Comparison of ENCODE assay signal across 8 mouse cellular contexts in the genomic region with DNA sequence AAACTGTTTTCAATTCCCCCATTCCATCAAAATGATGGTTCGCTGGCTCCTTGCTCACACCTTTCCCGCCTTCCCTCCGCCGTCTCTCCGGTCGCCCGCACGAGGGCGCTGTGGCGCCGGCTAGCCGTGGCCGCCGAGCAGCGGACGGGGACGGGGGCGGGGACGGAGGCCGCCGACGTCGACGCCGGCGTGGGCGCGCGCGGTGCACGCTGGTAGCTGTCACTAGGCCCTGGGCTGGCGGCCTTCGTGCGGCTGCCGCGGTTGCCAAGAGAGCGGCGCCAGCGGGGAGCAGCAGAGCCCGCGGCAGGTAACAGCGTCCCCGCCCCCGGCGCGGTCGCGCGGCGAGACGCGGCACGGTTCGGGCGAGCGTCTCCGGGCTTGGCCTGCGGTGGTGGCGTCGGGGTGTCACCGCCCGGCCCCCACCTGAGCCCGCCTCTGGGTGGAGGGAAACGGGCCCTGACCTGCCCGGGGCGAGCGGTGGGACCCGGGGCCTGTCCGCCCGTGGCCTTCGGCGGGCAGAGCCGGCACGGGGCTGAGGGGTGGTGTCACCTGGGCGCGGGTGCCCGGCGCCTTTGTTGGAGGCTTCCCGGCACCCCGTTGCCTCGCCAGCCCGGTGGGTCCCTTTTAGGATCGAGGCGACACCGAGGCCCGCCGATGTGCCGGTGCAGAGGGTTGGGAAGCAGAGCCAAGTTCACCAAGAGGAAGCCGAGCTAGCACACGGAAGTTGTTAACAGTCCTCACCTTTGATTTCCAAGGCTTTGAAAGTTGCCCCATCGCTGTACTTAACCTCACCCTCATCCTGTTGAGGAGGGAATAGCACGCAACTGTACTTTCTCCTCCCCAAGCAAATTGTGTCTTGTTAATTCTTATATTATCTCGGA. TPM values are rescaled to one million over a fixed set of nuclear protein-coding genes. Genes with fewer than 3 reads are reported as not detected.
DNase-seq lines count a peak whose midpoint lies in the region; ATAC-seq and TF ChIP-seq lines count a peak whose summit lies in the region.

Gene Dop1a (plus strand): TSS at position 165 of the 881 bp plus-strand sequence.

- peak within 1 kb of the TSS; percentile 73 for H3K9ac ChIP-seq in MEL (ENCODE audit: control insufficient read depth, low read depth, low read length, poor library complexity, severe bottlenecking)
- peak within 1 kb of the TSS; percentile 89 for H3K9ac ChIP-seq in forebrain, postnatal 0 days

- no peaks in the 10 kb centered on the region for H3K27me3 ChIP-seq in MEL (ENCODE audit: control insufficient read depth in 1 of 2, insufficient read depth in 2 of 2, low read length in 2 of 2)
- H3K27me3 ChIP-seq in cerebellum, adult 2 months (ENCODE audit: control insufficient read depth, insufficient read depth, low read length), result no peaks in the 10 kb centered on the region
- no peaks in the 10 kb centered on the region for H3K27me3 ChIP-seq in forebrain, postnatal 0 days (ENCODE audit: insufficient read depth, low read length)

- peak; percentile 53 to 96 (median 96); a peak in 5 of 6 replicates for TF ChIP-seq CTCF in MEL (IDR thresholded peaks at IDR 0.05 in 2 of 3, conservative IDR thresholded peaks at IDR 0.05 in 1 of 3; ENCODE audit: control insufficient read depth in 1 of 3, insufficient read depth in 1 of 3, low read depth in 2 of 3, low read length in 3 of 3, poor library complexity in 1 of 3, severe bottlenecking in 1 of 3)
- TF ChIP-seq CTCF in cerebellum, adult 2 months (IDR thresholded peaks at IDR 0.05; ENCODE audit: borderline replicate concordance, insufficient read depth, low read depth, low read length), result peak; percentile 71
- peak; percentile 89 for TF ChIP-seq CTCF in forebrain, postnatal 0 days (IDR thresholded peaks at IDR 0.05; ENCODE audit: low read depth)

- DNase-seq in MEL (ENCODE audit: low read depth, low spot score), result peak; percentile 92
- peak; percentile 93 for DNase-seq in cerebellum, adult 2 months
- peak; percentile 95 for DNase-seq in forebrain, postnatal 0 days
- DNase-seq in heart, postnatal 4 days, result peak; percentile 95
- peak; percentile 93 to 96 for DNase-seq in layer of hippocampus, postnatal 10 days (ENCODE audit: low spot score in 2 of 2)
- DNase-seq in lung, postnatal 10 days, result peak; percentile 92
- DNase-seq in ovary, postnatal 36 days (ENCODE audit: low spot score), result peak; percentile 94
- DNase-seq in thymus, postnatal 25 days, result peak; percentile 91

- TF ChIP-seq POLR2A in MEL (IDR thresholded peaks at IDR 0.05; ENCODE audit: control insufficient read depth in 1 of 2, insufficient read depth in 1 of 2, low read depth in 1 of 2, low read length in 2 of 2, poor library complexity in 1 of 2), result peak; percentile 74 to 89; a peak in 3 of 4 replicates
- TF ChIP-seq POLR2A in cerebellum, adult 2 months (IDR thresholded peaks at IDR 0.05; ENCODE audit: borderline replicate concordance, insufficient read depth, low read length), result peak; percentile 63; the same call in 1 of the 2 replicates

- peak within 1 kb of the TSS; percentile 55 for H3K4me2 ChIP-seq in forebrain, postnatal 0 days (ENCODE audit: low read depth)

- peak within 1 kb of the TSS; percentile 12; the same call in 1 of the 2 replicates for H3K27ac ChIP-seq in MEL (ENCODE audit: control insufficient read depth, low read depth, low read length)
- peak within 1 kb of the TSS; percentile 64 for H3K27ac ChIP-seq in cerebellum, adult 2 months (ENCODE audit: insufficient read depth, low read length)
- peak within 1 kb of the TSS; percentile 89 for H3K27ac ChIP-seq in forebrain, postnatal 0 days (ENCODE audit: low read depth, low read length)

- H3K4me3 ChIP-seq in MEL (ENCODE audit: control insufficient read depth in 1 of 2, insufficient read depth in 1 of 2, low read depth in 2 of 2, low read length in 2 of 2), result peak within 1 kb of the TSS; percentile 60 to 84
- peak within 1 kb of the TSS; percentile 82 for H3K4me3 ChIP-seq in cerebellum, adult 2 months (replicated peaks; ENCODE audit: insufficient read depth, low read depth, low read length)
- H3K4me3 ChIP-seq in forebrain, postnatal 0 days (ENCODE audit: low read depth, low read length), result peak within 1 kb of the TSS; percentile 85

- no peak for TF ChIP-seq EP300 in MEL (IDR thresholded peaks at IDR 0.05; ENCODE audit: low read depth in 1 of 2, low read length in 2 of 2)

- ATAC-seq in forebrain, postnatal 0 days, result peak; percentile 93

- H3K79me2 ChIP-seq in MEL (ENCODE audit: control insufficient read depth, insufficient read depth, low read length, poor library complexity), result peaks cover 18% of the 10 kb centered on the region

- WGBS in cerebellum, adult 2 months, result under 1% methylated on average over 93 of the region's 93 CpGs
- WGBS in forebrain, postnatal 0 days, result 6% methylated on average over 86 of the region's 93 CpGs

- no peaks in the 10 kb centered on the region for H3K9me3 ChIP-seq in MEL (replicated peaks; ENCODE audit: insufficient read depth, low read length)
- H3K9me3 ChIP-seq in forebrain, postnatal 0 days (ENCODE audit: low read length), result no peaks in the 10 kb centered on the region

- H3K4me1 ChIP-seq in MEL (ENCODE audit: control insufficient read depth in 1 of 2, insufficient read depth in 2 of 2, low read length in 2 of 2), result peaks cover 0 to 3% of the 10 kb centered on the region in 2 experiments; a peak in 2 of 4 replicates
- H3K4me1 ChIP-seq in cerebellum, adult 2 months (ENCODE audit: control insufficient read depth, insufficient read depth, low read length), result no peaks in the 10 kb centered on the region
- peaks cover 8% of the 10 kb centered on the region; the same call in 1 of the 2 replicates for H3K4me1 ChIP-seq in forebrain, postnatal 0 days (ENCODE audit: insufficient read depth)

- TF ChIP-seq RAD21 in MEL (IDR thresholded peaks at IDR 0.05; ENCODE audit: low read depth, low read length), result peak; percentile 76

- H3K36me3 ChIP-seq in MEL (ENCODE audit: control insufficient read depth in 1 of 2, insufficient read depth in 2 of 2, low read length in 2 of 2), result peaks cover 0 to 15% of the 10 kb centered on the region in 2 experiments; a peak in 2 of 4 replicates
- no peaks in the 10 kb centered on the region for H3K36me3 ChIP-seq in forebrain, postnatal 0 days (ENCODE audit: insufficient read depth)

TF ChIP-seq in MEL, 35 proteins besides CTCF, POLR2A, EP300 and RAD21:
- TF ChIP-seq MXI1 (IDR thresholded peaks at IDR 0.05; ENCODE audit: low read depth, low read length) (peak; percentile 98), MAX (IDR thresholded peaks at IDR 0.05; ENCODE audit: low read length) (peak; percentile 72), BHLHE40 (IDR thresholded peaks at IDR 0.05; ENCODE audit: borderline replicate concordance, low read depth, low read length) (no peak), ELF1 (IDR thresholded peaks at IDR 0.05; ENCODE audit: low read depth, low read length) (peak; percentile 15; the same call in 1 of the 2 replicates), NELFE (IDR thresholded peaks at IDR 0.05; ENCODE audit: low read depth, low read length) (peak; percentile 73), ZC3H11A (IDR thresholded peaks at IDR 0.05; ENCODE audit: low read depth, low read length) (0 out of 2 replicates have a peak, but pooled peaks have one; percentile 29), GATA1 (IDR thresholded peaks at IDR 0.05; ENCODE audit: low read depth, low read length) (no peak), SIN3A (IDR thresholded peaks at IDR 0.05; ENCODE audit: low read length) (peak; percentile 79), ZKSCAN1 (IDR thresholded peaks at IDR 0.05; ENCODE audit: low read depth, low read length) (no peak), ETS1 (IDR thresholded peaks at IDR 0.05; ENCODE audit: low read depth, low read length) (peak; percentile 28), TCF12 (IDR thresholded peaks at IDR 0.05; ENCODE audit: low read depth, low read length) (peak; percentile 16; the same call in 1 of the 2 replicates), USF1 (IDR thresholded peaks at IDR 0.05; ENCODE audit: low read depth, low read length) (no peak), NRF1 (IDR thresholded peaks at IDR 0.05; ENCODE audit: insufficient read depth, low read depth, low read length, poor library complexity, severe bottlenecking) (no peak), POLR2AphosphoS5 (IDR thresholded peaks at IDR 0.05; ENCODE audit: borderline replicate concordance, low read depth, low read length) (no peak), E2F4 (IDR thresholded peaks at IDR 0.05; ENCODE audit: borderline replicate concordance, low read depth, low read length) (peak; percentile 89; the same call in 1 of the 2 replicates), UBTF (IDR thresholded peaks at IDR 0.05; ENCODE audit: borderline replicate concordance, insufficient read depth, low read depth, low read length) (peak; percentile 81; the same call in 1 of the 2 replicates), SMC3 (IDR thresholded peaks at IDR 0.05; ENCODE audit: low read depth, low read length) (peak; percentile 77), MAZ (IDR thresholded peaks at IDR 0.05; ENCODE audit: low read depth, low read length) (peak; percentile 42; the same call in 1 of the 2 replicates), MYC (IDR thresholded peaks at IDR 0.05; ENCODE audit: low read depth, low read length) (no peak), MYB (IDR thresholded peaks at IDR 0.05; ENCODE audit: low read depth, low read length) (no peak), HCFC1 (IDR thresholded peaks at IDR 0.05; ENCODE audit: low read depth, low read length) (peak; percentile 73)

RNA-seq across cellular contexts. Expression of gene Dop1a, which starts in this region (rescaled TPM):
- total RNA-seq in MEL (2012; rRNA removed), result 14.6 and 15.0 TPM in 2 replicates
- polyA plus RNA-seq in MEL (2012; ENCODE audit: insufficient read depth in 1 of 2, insufficient read length in 2 of 2, low read depth in 1 of 2, low replicate concordance in 2 of 2, missing spikeins in 1 of 2), result 10 to 100 TPM in 1 of 2 experiments, not detected in 1; 16.8 TPM
- 50.9 and 53.1 TPM in 2 replicates for polyA plus RNA-seq in cerebellum, adult 2 months (2012; rRNA removed)
- 62.2 and 71.1 TPM in 2 replicates for total RNA-seq in forebrain, postnatal 0 days (2014; rRNA removed)
- polyA plus RNA-seq in forebrain, postnatal 0 days (2015; fragmentation: Nextera tagmentation; extraction: Ambion mirVana), result 10.5 and 18.2 TPM in 2 replicates
- total RNA-seq in heart, postnatal 4 days (2021), result 10 to 100 TPM; 24.0 to 27.0 TPM
- total RNA-seq in layer of hippocampus, postnatal 10 days (2021), result 10 to 100 TPM; 53.0 to 56.4 TPM

Comparison
In these comparisons a context has a peak if more than half of its experiments do, and no peak if none do; other contexts are left out.
1. Peak in every context shown above with its lines: DNase-seq, ATAC-seq, H3K4me3 ChIP-seq and H3K27ac ChIP-seq.
2. H3K27ac ChIP-seq: peak in every context shown above with its lines; median percentile 89 in forebrain, postnatal 0 days; 64 in cerebellum, adult 2 months; 12 in MEL.